Mouse (Mus musculus) B cell, adult 2 months (primary cell): ENCODE measurements at regions not wholly inside any gene's neighbourhood (a gene's known extent, or its start where the extent isn't known, plus 50 kb on each side); places are given as distances from the start of the nearest gene placed in this dataset.
A peak's percentile ranks its signal among the peaks of the same experiment; 100 is the strongest.

Experiments
- DNase-seq, 2 experiments: peaks; one replicate each; pipeline ENCODE4 v3.0.0; 2022

GRCm38 (mm10) chr3:35688111-35688510, 65.8 kb upstream of the Atp11b start:
- no peak for DNase-seq

- DNase-seq = peak; percentile 48 to 53
Measured at GRCm38 (mm10) chr3:35688781-35689180, 65.1 kb upstream of the Atp11b start.

DNA sequence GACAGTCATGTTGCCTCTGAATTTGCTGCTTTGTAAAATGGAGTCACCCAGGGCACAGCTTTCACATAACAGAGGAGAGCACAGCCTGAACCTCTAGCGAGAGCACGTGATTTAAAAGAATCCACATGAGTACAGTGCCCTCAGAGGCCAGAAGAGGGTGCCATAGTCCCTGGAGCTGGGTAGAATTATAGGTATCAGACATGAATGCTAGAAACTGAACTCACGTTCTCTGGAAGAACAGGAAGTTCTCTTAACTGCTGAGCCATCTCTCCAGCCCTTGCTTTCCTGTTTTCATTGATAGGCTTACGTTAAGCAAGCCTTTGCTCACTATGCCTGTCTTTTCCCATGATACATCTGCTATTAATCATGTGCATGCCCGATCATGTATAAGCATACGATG, 60.9 kb upstream of the Atp11b start:
- peak; percentile 85 to 90 for DNase-seq

DNA sequence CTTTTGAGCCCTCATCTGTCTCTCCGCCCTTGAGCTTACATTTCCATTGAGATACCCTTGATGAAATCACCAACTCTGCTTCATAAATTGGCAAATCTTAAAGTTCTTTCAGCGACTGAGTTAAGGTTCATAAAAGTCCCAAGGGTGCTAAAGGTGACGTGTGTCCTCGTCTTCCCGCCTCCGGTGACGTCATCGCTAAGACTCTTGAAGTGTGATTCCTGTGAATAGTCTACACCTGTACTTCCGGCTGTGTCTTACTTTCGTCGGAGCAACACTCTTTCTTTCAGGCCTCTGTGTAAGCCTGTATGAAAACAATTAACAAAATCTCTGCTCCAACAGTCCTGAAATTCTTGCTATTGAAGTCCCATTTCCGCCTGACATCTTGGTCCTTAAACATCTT, 60.4 kb upstream of the Atp11b start:
- no peak for DNase-seq

DNA sequence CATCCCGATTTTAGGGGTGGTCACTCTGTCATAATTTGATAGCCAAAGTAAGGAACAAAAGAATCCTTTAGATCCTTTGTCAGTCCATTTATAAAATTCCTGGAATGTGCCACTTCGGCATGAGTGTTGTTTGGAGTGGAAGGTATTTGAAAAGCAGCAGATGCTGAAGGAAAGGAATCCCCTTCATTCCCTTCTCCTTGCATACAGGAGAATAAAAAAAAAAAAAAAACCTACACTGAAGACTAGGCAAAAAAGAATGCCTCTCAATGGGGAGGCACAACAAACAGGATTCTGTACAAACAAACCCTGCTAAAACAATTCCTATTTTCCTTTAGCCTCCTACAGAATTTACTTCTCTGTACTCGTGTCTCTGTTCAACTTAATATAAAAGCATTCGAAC, 59.7 kb upstream of the Atp11b start:
- no peak for DNase-seq

GRCm38 (mm10) chr3:35695859-35696258, 58.0 kb upstream of the Atp11b start:
- DNase-seq = no peak

GRCm38 (mm10) chr3:35699266-35699665, 54.6 kb upstream of the Atp11b start:
- DNase-seq = no peak

DNA sequence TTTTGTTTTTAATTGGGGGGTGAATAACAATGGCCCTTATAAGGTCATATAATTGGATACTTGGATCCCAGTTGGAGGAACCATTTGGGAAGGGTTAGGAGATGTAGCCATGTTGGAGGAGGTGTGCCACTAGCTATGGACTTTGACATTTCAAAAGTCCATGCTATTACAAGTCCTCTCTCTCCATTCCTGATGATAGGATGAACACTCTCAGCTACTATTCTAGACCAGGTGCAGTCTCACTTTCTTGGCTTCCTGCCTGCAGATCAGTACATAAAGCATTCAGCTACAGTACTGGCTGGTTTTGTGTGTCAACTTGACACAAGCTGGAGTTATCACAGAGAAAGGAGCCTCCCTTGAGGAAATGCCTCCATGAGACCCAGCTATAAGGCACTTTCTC, 53.9 kb upstream of the Atp11b start:
- no peak for DNase-seq

DNA sequence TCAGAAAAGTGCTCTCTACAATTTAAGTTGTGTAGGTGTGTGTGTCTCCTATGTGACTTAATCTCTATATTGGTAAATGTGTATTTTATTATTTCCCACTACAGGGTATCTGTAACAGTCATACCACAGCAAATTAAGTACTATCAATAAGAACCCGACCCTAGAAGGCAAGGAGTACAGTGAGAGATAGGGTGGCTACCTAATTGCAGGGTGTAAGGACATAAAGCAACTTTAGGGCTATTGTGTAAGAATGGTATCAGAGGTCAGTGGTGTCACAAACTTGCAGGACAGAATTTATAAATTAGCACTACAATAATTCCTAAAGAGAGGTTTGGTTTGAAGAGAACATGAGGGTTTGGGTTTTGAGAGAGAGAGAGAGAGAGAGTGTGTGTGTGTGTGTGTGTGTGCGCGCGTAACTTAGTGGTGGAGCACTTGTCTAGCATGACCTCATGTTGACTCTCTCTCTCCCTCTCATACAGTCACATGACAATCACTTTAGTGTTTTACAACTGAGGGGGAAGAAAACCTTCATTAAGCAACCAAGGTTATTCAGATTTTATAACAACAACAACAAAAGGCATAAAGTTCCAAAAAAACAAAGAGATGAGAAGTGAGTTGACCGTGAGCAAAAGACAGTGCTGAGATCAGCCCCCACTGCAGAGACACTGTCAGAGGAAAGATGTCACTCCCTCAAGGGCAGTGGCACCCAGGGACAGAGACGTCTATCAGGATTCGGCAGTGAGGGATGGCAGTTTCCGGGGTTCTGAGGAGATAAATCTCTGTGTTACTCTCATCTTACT, 50.2 kb upstream of the Atp11b start:
- DNase-seq = no peak
